Mouse (Mus musculus): ENCODE data around the gene Svep1.

The Svep1 gene

DNA sequence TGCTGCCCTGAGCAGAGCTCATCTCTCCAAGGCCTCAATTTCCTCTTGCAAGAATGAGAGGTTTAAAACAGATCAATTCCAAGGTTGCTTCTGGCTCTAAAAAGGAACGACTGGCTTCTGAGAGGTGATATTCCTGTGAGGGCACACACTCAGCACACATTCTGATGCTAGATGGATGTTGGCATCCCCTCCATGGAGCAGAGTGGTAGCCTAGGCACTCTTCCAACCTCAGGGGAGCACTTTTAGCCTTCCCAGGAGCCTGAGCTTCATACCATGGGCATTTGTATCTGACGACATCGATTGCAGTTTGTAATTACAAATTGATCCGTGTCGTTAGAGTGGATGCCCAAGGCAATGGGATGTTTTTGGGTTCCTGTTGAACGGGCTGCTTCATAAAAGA is 33.3 kb downstream of the Svep1 start:
- DNase-seq (ENCODE audit: low read depth, low spot score) = no peak

- no peak for DNase-seq (ENCODE audit: low read depth, low spot score)
Measured at GRCm38 (mm10) chr4:58170430-58170829, 36.2 kb downstream of the Svep1 start.

DNA sequence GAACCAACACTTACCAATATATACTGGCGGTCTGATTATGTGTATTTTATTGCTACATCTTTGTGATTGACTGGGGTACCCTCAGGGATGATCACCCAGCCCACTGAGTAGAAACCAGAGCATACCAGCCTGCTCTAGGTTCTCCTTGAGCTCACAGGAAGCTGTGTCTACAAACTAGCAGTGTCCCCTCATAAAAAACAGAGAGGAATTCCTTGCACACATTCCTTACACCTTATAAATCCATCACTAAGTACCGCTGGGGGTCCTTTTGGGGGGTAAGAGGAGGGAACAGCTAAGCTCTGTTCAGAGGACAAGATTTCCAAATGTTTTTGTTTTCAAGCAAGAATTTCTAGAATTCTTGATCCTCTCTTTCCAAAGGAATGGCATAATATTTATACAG is 36.7 kb downstream of the Svep1 start:
- no peak for DNase-seq (ENCODE audit: low read depth, low spot score)

DNA sequence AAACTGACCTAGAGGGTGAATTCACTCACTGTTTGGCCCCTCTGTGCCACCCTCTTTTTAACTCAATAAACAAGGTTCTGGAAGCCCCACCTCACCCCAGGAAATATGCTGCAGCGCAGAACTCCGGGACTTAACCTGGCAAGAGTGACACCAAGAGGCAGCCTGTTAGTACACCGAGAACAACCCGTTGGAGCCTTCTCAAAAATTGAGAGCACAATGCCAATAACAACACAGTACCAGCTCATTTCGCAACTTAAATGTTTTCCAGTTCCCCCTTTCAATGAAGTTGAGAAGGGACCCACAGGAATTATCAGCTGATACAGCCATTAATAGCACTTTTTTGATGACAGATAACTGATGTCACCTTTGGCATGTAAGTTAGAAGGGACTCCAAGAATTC is 38.3 kb downstream of the Svep1 start:
- no peak for DNase-seq (ENCODE audit: low read depth, low spot score)

DNA sequence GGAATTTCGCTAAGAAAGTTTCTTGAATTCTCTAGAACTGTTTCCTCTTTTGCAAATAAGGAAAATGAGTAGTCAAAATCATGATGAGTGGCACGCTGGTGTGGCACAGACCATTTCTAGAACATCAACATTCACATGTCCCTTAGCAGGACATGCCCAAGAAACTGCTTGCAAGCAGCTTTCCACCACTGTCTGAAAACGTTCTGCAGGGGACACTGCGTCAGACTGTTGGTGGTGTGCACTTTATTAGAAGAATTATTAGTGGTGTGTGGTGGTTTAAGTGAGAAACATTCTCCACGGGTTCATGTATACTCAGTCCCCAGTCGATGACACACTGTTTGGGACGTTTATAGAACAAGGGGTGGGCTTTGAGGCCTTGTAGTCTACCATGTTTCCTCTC is 40.9 kb downstream of the Svep1 start:
- DNase-seq (ENCODE audit: low read depth, low spot score) = no peak

DNA sequence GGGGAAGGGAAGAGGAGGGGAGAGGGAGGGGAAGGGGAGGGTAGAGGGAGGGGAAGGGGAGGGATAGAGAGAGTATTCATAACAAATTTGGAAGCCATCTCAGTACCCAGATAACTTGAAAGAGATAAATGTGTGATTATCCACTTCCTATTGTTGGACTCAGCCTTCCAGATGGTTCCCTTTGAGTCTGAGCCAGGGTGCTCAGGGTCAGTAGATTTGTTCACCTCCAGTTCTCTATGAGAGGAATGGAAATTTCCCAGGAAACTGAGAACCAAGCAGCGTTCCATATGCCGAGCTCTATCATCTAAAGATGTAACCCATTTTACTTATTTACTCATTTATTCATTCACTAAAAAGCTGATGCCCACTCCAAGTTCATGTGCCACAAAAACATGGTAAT is 44.8 kb downstream of the Svep1 start:
- no peak for DNase-seq (ENCODE audit: low read depth, low spot score)

- DNase-seq (ENCODE audit: low read depth, low spot score) = no peak
Measured at GRCm38 (mm10) chr4:58159564-58159963, 47.1 kb downstream of the Svep1 start.

DNA sequence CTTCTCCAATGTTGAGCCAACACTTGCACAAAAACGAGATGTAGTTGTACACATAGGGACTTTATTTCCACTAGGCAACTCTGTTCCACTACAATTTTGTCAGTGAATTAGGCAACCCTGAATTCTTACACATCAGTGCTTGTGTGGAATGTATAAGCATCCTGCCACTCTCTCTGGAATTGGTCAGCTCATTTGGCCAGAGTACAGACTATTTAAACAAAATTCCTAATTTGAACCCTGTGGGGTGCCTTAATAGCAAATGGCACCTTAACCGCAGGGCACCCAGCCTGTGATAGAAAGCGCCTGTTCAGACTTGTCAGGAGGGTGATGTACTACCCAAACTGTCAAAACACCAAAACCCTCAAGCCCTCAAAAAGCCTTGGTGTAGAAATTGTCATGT is 56.4 kb downstream of the Svep1 start:
- DNase-seq (ENCODE audit: low read depth, low spot score) = no peak

DNA sequence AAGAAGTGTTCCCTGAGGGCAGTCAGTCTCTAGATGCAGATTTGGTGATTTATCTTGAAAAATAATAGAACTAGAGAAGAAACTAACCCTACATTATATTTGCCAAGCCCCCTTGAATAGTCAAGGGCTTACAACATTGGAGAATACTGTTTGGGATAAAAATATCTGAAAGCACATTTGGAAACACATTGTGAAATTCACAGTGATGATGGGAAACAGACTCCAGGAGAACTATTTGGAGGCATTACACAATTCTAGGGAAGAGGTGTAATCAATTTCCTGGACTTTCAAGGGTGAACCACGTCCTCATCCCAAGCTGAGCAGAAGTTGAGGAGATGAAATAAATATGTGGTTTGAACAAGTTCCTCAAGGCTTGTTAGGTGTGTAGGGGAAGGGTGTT is 57.5 kb downstream of the Svep1 start:
- DNase-seq (ENCODE audit: low read depth, low spot score) = no peak

- no peak for DNase-seq (ENCODE audit: low read depth, low spot score)
Measured at GRCm38 (mm10) chr4:58148547-58148946, 58.1 kb downstream of the Svep1 start.

- peak; percentile 44 for DNase-seq (ENCODE audit: low read depth, low spot score)
Measured at GRCm38 (mm10) chr4:58146676-58147075, 60.0 kb downstream of the Svep1 start.

GRCm38 (mm10) chr4:58139764-58140556 is 66.7 kb downstream of the Svep1 start:
- no peak for DNase-seq (ENCODE audit: low read depth, low spot score)

DNA sequence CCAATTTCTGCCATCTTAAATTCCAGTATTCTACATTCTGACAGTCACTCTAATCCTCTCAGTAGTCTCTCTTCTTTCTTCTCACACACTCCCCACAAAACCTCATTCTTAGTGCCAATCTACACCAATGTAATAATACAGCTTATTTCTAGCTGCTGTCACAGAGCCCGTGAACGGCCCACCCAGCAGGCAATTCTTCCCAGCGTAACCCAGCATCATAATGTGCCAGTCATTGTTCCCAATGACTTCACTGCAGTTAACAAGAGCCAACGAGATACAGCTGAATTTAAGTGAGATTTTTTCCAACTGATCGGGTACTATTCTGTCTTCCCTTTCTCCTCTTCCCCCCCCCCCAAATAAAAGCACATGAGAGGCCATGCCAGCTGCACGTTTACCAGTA is 67.4 kb downstream of the Svep1 start:
- no peak for DNase-seq (ENCODE audit: low read depth, low spot score)

- DNase-seq (ENCODE audit: low read depth, low spot score) = no peak
Measured at GRCm38 (mm10) chr4:58133610-58134309, 72.9 kb downstream of the Svep1 start.

GRCm38 (mm10) chr4:58129844-58130243 is 76.8 kb downstream of the Svep1 start:
- DNase-seq (ENCODE audit: low read depth, low spot score) = no peak

DNA sequence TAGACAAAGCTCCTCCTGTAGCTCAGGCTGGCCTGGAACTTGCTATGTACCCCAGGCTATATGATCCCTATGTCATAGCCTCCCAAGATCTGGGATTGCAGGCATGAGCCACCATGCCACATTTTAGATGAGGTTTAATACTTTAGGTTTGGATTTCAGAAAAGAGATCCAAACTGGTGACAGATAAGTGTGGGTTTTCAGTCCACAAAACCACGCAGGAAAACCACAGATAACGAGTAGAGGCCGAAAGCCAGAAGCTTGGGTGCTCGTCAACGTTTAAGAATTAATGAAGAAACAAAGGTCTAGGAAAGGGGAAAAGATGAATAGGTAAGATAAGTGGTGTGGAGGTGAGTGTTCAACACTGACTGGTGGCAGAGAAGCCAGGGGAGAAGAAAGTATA is 79.6 kb downstream of the Svep1 start:
- no peak for DNase-seq (ENCODE audit: low read depth, low spot score)

DNA sequence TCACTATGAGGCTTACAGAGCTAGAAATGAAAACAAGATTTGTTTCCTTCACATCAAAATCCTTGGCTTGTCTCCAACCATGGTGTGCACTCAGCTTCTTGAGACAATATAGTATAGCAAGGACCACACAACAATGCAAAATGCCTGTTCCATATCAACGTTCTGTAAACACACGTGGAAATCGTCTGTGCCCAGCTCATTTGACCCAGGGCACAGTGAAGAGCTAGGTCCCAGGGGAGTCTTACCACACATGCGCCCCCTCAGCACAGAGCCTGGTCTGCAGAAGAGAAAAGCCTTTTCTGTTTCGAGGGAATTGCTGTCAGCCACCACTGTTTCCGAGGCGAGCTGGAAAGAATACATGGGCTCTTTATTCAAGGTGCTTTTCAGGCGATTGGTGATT is 91.2 kb downstream of the Svep1 start:
- DNase-seq (ENCODE audit: low read depth, low spot score) = no peak

DNA sequence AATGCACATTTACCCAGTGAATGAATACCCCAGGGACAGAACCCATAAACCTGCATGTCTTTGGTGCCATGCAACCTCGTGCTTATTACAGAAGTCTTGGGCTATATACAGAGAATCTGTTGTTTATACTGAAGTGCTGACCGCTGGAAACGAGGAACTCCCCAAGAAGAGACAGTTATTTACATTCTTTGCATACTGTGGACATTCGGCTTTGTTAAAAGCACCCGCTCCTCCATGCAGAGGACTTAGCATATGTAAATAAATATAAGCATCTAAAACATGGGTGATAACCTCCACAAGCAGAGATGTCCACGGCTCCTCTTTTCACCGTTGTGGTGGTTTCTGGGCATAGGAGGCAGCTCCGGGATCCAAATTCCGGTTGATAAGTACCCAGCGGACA is 95.7 kb downstream of the Svep1 start:
- DNase-seq (ENCODE audit: low read depth, low spot score) = no peak

- DNase-seq (ENCODE audit: low read depth, low spot score) = no peak
Measured at GRCm38 (mm10) chr4:58109793-58110192, 96.9 kb downstream of the Svep1 start.

DNA sequence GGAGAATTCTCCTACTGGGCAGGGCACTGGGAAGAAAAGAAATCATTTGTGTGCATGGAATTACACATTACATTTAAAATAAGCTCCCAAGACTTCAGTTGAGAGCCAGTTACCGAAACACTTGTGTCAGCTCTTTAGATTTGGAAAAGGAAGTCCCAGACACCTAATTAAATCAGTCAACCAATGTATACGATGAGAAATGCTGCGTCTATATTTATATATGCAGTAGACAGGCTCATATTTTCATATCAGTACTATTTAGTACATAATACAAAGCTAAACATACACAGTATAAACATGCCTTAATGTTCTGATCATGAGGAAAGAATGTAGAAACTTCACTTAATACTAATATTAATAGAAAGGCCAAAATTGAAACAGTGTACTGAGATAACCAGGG is 98.3 kb downstream of the Svep1 start:
- DNase-seq (ENCODE audit: low read depth, low spot score) = no peak

GRCm38 (mm10) chr4:58097732-58098131 is 108.9 kb downstream of the Svep1 start:
- DNase-seq (ENCODE audit: low read depth, low spot score) = no peak

DNA sequence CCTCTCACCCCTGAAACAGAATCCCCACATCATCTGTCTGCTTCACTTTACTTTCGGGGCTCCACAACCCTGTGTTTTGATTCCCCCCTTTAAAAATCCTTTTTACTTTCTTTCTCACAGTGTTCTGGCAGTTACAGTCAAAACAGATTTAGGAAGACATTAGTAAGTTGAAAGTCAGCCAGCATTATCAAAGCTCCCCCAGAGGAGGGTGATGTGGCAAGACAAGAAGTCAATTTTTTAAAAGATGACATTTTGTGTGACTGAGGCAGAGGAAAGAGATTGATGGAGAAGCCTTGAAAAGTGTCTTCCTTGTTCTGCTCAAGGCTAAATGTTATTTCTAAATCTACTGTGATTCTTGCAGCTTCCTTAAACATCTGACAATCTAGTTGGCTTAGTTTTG is 119.9 kb downstream of the Svep1 start:
- DNase-seq (ENCODE audit: low read depth, low spot score) = no peak

GRCm38 (mm10) chr4:58086151-58086550 is 120.5 kb downstream of the Svep1 start:
- no peak for DNase-seq (ENCODE audit: low read depth, low spot score)
